Mouse (Mus musculus): ENCODE measurements around the gene Lap3.

The Lap3 gene

GRCm38 (mm10) chr5:45493191-45494092 lies at the start of gene Lap3:
Gene Lap3, plus strand, starts transcription at chr5:45493374.
- DNase-seq (ENCODE audit: low read depth) = peak; percentile 97

- DNase-seq (ENCODE audit: low read depth) = no peak
Measured at GRCm38 (mm10) chr5:45444130-45444832, 48.9 kb upstream of the Lap3 start.

GRCm38 (mm10) chr5:45448676-45449075 lies 44.5 kb upstream of the Lap3 start:
- DNase-seq (ENCODE audit: low read depth) = peak; percentile 7

GRCm38 (mm10) chr5:45449206-45449605 lies 44.0 kb upstream of the Lap3 start:
- DNase-seq (ENCODE audit: low read depth) = no peak

GRCm38 (mm10) chr5:45449831-45450716 lies 43.1 kb upstream of the Lap3 start, which contains the start of gene Qdpr:
Gene Qdpr, minus strand, starts transcription at chr5:45450236.
- DNase-seq (ENCODE audit: low read depth) = peak; percentile 100

DNA sequence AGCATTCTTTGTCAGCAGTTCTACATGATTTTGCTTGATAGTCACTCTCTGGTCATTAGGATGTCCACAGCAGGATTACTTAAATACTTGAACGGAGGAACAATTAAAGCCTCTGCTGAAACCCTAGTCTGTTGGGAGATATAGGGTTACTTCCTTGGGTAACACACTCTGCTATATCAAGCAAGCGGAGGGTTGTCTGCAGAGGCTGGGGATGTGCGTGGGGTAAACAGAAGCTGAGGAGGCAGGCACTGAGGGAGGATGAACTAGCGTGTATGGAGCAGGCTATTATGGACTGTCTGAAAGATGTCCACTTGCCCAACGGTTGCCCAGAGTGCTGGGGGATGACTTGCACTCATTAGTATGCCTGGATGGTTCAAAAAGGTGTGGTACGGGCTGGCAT lies 39.7 kb upstream of the Lap3 start, which contains the start of gene Clrn2:
Gene Clrn2 (plus strand): TSS at position 301 of the 400 bp plus-strand sequence.
- DNase-seq (ENCODE audit: low read depth) = no peak

DNA sequence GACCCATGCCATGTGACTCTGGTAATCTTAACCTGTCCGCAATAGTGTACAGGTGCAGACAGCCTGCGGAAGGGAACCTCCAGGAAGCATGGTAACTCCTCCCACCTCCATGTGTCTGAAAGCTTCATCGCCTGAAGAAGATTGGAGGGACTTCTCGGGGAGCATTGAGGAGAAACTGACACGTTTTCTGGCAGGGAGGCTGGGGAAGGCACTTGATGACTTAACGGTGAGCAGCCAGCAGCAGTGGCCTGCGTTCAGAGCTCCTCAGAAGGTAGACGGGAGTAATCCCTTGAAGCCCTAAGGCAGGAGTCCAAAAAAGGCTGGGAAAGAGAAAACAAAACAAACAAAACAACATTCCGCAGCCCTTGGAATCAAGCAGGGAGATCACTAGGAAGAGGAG lies 38.7 kb upstream of the Lap3 start:
- no peak for DNase-seq (ENCODE audit: low read depth)

- no peak for DNase-seq (ENCODE audit: low read depth)
Measured at GRCm38 (mm10) chr5:45472880-45473450, 20.2 kb upstream of the Lap3 start.

DNA sequence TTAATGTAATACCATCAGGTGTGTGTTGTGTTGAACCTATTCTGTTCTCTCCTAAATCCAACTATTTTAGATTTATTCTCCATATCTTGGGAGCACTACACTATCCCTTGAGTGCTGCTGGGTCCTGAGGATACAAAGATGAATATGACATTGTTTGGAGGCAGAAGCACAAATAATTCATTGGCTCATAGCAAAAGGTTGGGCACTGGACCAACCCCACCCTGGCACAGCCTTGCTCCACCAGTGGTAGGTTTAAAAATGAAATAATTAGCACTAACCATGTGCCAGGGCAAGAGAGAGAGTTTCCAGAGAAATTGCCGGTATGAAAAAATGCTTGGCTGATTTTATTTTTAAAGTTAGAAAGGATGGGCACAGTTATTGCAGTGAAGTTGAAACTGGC lies 19.7 kb upstream of the Lap3 start:
- no peak for DNase-seq (ENCODE audit: low read depth)

- peak; percentile 80 for DNase-seq (ENCODE audit: low read depth)
Measured at GRCm38 (mm10) chr5:45474215-45474614, 19.0 kb upstream of the Lap3 start.

DNA sequence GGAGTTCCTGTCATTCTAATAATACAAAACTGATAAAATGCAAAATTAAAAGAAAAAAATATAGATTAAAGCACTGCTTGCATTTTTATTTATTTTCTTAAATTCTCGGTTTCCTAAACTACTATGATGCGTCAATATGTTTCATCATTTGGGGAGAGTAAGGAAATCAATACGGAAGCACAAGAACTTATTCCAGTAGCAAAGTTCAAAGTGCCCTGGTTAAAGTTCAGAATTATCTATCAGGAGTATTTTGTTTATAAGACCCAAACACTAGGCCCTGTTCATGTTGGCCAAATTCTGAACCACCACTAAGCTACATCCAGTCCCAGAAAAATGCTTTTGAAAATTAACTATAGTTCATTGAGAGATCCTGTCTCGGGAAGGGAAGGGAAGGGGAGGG lies 18.4 kb upstream of the Lap3 start:
- DNase-seq (ENCODE audit: low read depth) = no peak

DNA sequence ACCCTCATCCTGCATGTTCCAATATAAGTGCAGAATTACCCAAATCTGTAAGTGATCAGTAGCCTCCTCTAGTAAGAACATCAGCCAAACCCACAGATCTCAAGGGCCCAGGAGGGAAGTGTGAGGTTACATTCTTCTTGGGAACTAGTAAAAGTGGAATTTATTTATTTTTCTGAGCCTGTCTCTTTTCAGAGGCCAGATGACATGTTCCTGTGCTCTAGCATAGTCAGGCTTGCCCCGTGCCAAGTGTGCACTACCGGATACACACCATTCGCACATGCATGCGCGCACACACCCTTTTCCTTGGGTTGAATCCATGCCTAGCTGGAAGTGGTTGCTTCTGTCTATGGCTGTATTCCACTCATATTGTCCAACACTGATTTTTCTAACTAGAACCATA lies 17.4 kb upstream of the Lap3 start:
- DNase-seq (ENCODE audit: low read depth) = no peak

GRCm38 (mm10) chr5:45476288-45476687 lies 16.9 kb upstream of the Lap3 start:
- no peak for DNase-seq (ENCODE audit: low read depth)

GRCm38 (mm10) chr5:45477601-45478000 lies 15.6 kb upstream of the Lap3 start:
- no peak for DNase-seq (ENCODE audit: low read depth)

DNA sequence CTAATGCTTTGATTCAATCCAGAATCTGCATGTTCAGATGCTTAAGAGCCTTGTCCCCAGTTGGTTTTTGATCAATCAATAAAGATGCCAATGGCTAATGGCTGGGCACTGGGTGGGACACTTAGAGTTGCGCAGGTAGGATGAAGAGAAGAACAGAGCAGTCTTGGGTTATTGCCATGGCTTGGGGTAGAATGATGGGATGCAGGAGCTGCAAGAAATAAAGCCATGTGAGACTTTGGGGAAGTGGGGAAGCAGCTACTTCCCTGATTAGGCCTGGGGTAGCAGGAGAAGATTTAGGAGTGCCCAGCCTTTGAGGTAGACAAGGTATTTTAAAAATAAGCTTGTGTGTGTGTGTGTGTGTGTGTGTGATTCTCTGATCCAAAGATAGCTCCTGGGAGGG lies 13.1 kb upstream of the Lap3 start:
- no peak for DNase-seq (ENCODE audit: low read depth)

DNA sequence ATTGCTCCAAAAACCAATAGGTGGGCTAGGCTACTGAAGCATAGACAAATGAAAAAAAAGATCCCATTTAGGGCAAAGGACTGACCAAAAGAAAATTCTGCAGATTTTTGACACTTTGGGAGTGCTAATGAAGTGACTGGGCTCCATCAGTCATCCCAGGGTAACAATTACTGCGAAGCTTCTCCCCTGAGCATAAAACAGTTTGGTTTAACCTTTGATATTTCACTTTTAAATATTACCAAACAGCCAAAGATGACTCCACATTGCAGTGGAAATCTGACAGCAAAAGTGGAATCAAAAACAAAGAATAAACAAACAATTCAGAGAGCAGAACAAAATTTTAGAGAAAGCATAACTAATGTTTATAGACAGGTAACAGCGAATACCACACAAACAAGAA lies 12.0 kb upstream of the Lap3 start:
- no peak for DNase-seq (ENCODE audit: low read depth)

- no peak for DNase-seq (ENCODE audit: low read depth)
Measured at GRCm38 (mm10) chr5:45482607-45483006, 10.6 kb upstream of the Lap3 start.

DNA sequence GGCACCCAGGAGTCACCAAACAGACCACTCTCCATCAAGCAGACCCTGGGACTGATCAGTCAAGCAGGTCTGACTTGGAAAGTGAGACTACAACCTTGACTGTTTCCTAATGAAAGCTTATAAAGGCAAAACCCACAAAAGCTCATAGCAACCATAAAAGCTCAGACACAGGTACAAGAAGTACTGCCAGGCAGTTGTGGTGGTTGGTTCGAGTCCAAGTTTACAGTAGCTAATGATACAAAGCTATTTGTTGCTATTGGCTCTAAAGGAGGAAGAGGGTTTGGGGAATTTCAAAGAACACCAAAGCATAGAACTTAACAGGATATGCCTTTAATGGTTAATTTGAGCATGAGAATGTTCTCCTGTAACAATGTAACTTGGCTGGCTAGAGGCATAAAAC lies 9.5 kb upstream of the Lap3 start:
- DNase-seq (ENCODE audit: low read depth) = no peak

DNA sequence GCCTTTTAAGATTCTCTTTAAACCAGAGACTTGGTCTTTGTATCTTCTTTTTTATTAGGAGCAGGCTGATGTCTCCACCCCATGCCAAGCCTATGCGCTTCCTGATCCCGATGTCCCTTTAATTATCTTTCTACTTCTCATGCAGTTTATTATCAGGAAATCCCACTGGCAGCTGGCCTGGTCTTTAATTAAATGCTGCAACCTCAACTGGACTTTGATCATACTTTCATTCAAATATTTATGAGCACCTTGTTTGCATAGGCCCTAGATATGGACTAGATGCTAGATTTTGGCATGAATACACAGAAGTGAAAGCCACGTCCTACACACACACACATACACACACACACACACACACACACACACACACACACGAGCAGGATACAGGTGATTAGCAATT lies 1.4 kb upstream of the Lap3 start:
- no peak for DNase-seq (ENCODE audit: low read depth)

- DNase-seq (ENCODE audit: low read depth) = peak; percentile 10
Measured at GRCm38 (mm10) chr5:45494093-45494755, 1.1 kb downstream of the Lap3 start.

DNA sequence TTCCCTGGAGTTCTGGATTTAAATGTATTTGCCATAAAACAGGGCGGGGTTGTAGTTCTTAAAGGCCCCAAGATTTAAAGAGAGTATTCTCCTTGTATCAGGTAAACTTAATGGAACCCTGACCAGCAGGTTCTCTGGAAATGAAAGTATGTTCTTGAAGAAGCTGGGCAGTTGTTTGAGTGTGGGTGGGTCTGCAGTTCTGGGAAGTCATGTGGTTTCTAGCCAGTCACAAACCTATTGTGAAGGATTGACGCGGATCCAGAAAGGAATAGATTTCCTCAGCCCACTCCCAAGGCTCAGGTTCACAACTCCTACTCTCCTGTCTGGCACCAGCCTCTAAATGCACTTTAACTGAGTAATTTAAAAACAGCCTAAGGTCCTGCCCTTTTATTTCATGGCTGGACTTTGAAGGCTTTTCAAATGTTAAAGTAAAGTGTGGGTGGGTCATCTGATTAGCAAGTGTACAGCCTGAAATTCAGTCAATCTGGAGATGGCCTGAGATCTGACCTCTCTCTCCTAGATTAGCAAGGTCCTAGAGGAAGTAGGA lies 2.3 kb downstream of the Lap3 start:
- no peak for DNase-seq (ENCODE audit: low read depth)
